Mouse (Mus musculus) limb, embryonic 15.5 days (tissue): Measurements from ENCODE around the gene Stra6. TPM values are rescaled to one million over a fixed set of nuclear protein-coding genes. Genes with fewer than 3 reads are reported as not detected.

Experiments used
- ATAC-seq: fragments of 200-750 bp; cut with Nextera tagmentation; 2 replicates; pipeline ENCODE4 v1.8.0; 2017; ENCODE audit warnings: low read depth, moderate TSS enrichment; ENCODE audit not compliant: insufficient number of reproducible peaks, low FRiP score, low TSS enrichment
- H3K27ac ChIP-seq: fragments of 300-500 bp; sonication (generic); 2 replicates; pipeline ENCODE4 v1.5.1; 2015; ENCODE audit warnings: moderate library complexity, mild to moderate bottlenecking, inconsistent platforms
- H3K27me3 ChIP-seq: fragments of 300-500 bp; sonication (generic); 2 replicates; pipeline ENCODE4 v1.6.1; 2015; ENCODE audit warnings: inconsistent platforms
- H3K36me3 ChIP-seq: fragments of 300-500 bp; sonication (generic); 2 replicates; pipeline ENCODE4 v1.6.1; 2015; ENCODE audit warnings: inconsistent platforms
- H3K4me1 ChIP-seq: fragments of 300-500 bp; sonication (generic); 2 replicates; pipeline ENCODE4 v1.6.1; 2015; ENCODE audit warnings: inconsistent platforms
- H3K4me2 ChIP-seq: fragments of 300-500 bp; sonication (generic); 2 replicates; pipeline ENCODE4 v1.6.1; 2015; ENCODE audit warnings: mild to moderate bottlenecking, inconsistent platforms
- H3K4me3 ChIP-seq: fragments of 300-500 bp; sonication (generic); 2 replicates; pipeline ENCODE4 v1.5.1; 2015; ENCODE audit warnings: mild to moderate bottlenecking, inconsistent platforms
- H3K9ac ChIP-seq: fragments of 300-500 bp; sonication (generic); 2 replicates; pipeline ENCODE4 v1.6.1; 2015; ENCODE audit warnings: inconsistent platforms
- H3K9me3 ChIP-seq: fragments of 300-500 bp; sonication (generic); 2 replicates; pipeline ENCODE4 v1.6.1; 2016; ENCODE audit warnings: inconsistent platforms
- WGBS: fragments of 180-500 bp; shearing (Covaris S2); methylation state at CpG from one replicate; pipeline ENCODE4 v1.1.7; 2015; 5-methylcytosine and 5-hydroxymethylcytosine counted together
- polyA plus RNA-seq: library from polyadenylated mRNA; unstranded; fragments of >200 nt; fragmentation: Nextera tagmentation; extraction: Ambion mirVana; gene quantifications from 2 replicates; pipeline ENCODE4 v1.2.1, GENCODE M21; 2015

The Stra6 gene
- polyA plus RNA-seq, 1 experiment from 2014 or later, result 8.8 TPM

DNA sequence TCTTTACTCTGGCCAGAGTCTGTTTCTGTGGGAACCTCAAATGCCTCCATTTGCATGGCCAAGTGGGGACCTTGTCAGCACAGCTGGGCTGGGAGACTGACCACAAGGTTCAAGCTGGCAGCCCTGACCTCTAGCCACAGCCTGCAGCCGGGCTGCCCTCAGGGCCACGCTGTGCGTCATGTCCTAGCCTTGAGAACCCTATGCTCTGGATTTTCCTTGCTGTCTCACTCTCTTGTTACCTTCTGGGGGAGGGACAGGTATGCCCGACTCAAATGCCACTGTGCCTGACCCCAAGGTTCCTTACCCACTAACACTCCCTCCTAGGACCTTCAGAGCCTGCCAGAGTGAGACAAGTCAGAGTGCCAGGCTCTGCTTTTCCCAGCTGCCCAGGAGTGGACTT, 26.6 kb upstream of the Stra6 start:
- 67% methylated on average over 4 of the region's 4 CpGs for WGBS
- Histone ChIP-seq H3K4me3 (no peak overlapping the region), H3K9ac (no peak overlapping the region), H3K27ac (no peak overlapping the region), H3K4me1 (peaks cover 27% of the 10 kb centered on the region), H3K27me3 (peaks cover 22% of the 10 kb centered on the region), H3K4me2 (no peak overlapping the region), H3K36me3 (no peaks in the 10 kb centered on the region), H3K9me3 (no peaks in the 10 kb centered on the region)
- no peak for ATAC-seq

DNA sequence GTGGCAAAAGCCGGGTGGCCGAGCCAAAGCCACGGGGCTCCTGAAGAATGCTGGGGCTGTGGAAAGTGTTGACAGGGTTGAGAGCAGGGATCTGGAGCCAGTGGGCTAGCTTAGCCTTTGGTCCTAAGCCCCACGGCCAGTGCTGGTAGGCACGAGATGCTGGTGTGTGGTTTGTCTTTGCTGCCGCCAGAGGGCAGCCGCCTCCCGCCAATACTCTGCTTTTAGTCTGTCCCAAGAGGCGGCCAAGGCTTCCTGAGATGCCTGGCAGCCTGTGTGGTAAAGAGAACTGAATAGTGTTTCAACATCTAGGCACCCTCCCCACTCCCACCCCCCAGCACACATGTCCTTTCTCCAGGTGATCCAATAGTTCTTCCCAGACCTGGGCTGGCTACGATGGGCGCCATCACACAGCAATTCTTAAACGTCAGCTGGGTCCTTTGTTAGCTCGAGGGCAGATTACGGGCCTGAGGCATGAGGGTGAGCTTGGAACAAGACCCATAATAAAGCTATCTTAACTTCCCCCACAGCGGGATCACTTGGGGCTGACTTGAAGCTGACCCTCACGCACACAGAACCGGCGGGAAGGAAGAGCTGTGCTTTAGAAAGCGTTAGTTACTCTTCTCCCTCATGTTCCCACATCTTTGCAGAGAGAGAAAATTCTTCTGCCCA, 25.0 kb upstream of the Stra6 start:
- no peak overlapping the region for H3K27ac ChIP-seq
- H3K4me1 ChIP-seq, result peaks cover 37% of the 10 kb centered on the region
- no peaks in the 10 kb centered on the region for H3K36me3 ChIP-seq
- 29% methylated on average over 19 of the region's 19 CpGs for WGBS
- ATAC-seq, result no peak
- peaks cover 22% of the 10 kb centered on the region for H3K27me3 ChIP-seq
- H3K9me3 ChIP-seq, result no peaks in the 10 kb centered on the region
- H3K9ac ChIP-seq, result no peak overlapping the region
- H3K4me2 ChIP-seq, result no peak overlapping the region
- H3K4me3 ChIP-seq, result no peak overlapping the region

DNA sequence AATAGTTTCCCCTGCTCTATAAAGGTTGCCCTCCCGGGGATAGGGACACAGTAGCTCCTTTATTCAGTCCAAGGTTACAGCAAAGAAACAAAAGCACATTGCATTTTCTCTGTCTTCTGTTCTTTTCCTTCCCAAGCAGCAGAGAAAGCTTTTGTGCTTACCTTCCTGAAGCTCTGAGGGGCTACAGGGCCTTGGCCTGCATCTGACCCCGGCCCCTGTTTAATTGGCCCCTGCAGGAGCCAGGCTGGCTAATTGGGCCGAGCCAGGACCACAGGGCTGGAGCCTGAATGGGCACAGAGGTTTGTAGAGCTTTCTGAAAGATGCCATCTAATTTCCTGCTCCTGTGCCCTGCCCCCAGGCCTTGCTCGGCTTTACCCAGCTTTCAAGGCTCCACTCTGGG, 22.6 kb upstream of the Stra6 start:
- H3K4me3 ChIP-seq, result no peak overlapping the region
- no peak overlapping the region for H3K27ac ChIP-seq
- WGBS, result 28% methylated on average over 4 of the region's 4 CpGs
- H3K27me3 ChIP-seq, result peaks cover 22% of the 10 kb centered on the region
- no peak overlapping the region for H3K4me2 ChIP-seq
- H3K9me3 ChIP-seq, result no peaks in the 10 kb centered on the region
- no peak for ATAC-seq
- peaks cover 54% of the 10 kb centered on the region for H3K4me1 ChIP-seq
- H3K36me3 ChIP-seq, result no peaks in the 10 kb centered on the region
- no peak overlapping the region for H3K9ac ChIP-seq

DNA sequence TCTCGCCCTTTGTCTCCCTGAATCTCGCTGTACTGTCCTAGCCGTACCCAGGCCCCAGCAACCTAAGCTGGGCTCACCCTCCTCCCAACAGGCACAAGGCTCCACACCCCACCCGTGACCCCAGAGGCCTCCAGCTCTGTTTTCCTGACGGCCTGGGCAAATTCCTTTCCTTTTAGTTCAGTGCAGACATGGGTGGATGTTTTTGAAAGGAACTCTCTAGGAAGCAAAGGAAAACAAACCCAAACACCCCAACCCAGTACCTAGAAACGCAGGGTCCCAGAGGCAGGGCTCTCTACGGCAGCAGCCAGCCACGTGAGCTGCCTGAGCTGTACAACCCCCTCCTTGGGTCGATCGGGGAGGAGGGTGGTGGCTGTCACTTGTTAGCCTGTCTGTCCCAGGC, 21.2 kb upstream of the Stra6 start:
- no peak for ATAC-seq
- Histone ChIP-seq H3K27ac (no peak overlapping the region), H3K4me1 (peaks cover 54% of the 10 kb centered on the region), H3K36me3 (no peaks in the 10 kb centered on the region), H3K27me3 (peaks cover 14% of the 10 kb centered on the region), H3K4me2 (no peak overlapping the region), H3K9ac (no peak overlapping the region), H3K9me3 (no peaks in the 10 kb centered on the region), H3K4me3 (no peak overlapping the region)
- 47% methylated on average over 10 of the region's 10 CpGs for WGBS

GRCm38 (mm10) chr9:58043496-58044017, 20.0 kb upstream of the Stra6 start:
- 79% methylated on average over 10 of the region's 10 CpGs for WGBS
- no peak overlapping the region for H3K27ac ChIP-seq
- H3K9ac ChIP-seq, result no peak overlapping the region
- H3K4me1 ChIP-seq, result peaks cover 61% of the 10 kb centered on the region
- 0 out of 2 replicates have a peak, but pooled peaks cover 3% of the 10 kb centered on the region for H3K27me3 ChIP-seq
- no peaks in the 10 kb centered on the region for H3K9me3 ChIP-seq
- ATAC-seq, result no peak
- H3K36me3 ChIP-seq, result no peaks in the 10 kb centered on the region
- no peak overlapping the region for H3K4me2 ChIP-seq
- H3K4me3 ChIP-seq, result no peak overlapping the region

DNA sequence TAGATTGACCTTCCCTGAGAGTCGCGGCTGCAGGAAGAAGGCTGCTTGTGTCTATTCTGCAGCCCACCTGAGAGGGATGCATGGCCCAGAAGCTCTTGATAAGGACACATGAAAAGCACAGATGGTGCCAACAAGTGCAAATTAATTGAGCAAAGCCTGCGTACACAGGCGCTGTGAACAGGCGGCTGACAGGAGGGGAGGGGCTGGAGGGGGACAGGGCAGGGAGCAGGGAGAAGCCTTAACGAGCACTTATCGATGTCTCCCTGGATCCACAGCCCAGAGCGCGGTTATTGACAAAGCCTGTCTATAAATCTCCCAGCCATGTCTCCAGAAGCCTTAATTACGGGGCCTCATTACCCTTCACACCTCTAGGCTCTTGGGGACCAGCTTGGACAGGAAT, 18.8 kb upstream of the Stra6 start:
- H3K9ac ChIP-seq, result no peak overlapping the region
- no peaks in the 10 kb centered on the region for H3K9me3 ChIP-seq
- WGBS, result 21% methylated on average over 10 of the region's 10 CpGs
- H3K4me1 ChIP-seq, result peaks cover 53% of the 10 kb centered on the region
- 0 out of 2 replicates have a peak, but pooled peaks cover 3% of the 10 kb centered on the region for H3K27me3 ChIP-seq
- no peak overlapping the region for H3K27ac ChIP-seq
- ATAC-seq, result no peak
- no peak overlapping the region for H3K4me3 ChIP-seq
- H3K36me3 ChIP-seq, result no peaks in the 10 kb centered on the region
- H3K4me2 ChIP-seq, result no peak overlapping the region

GRCm38 (mm10) chr9:58045646-58046045, 17.9 kb upstream of the Stra6 start:
- H3K36me3 ChIP-seq, result no peaks in the 10 kb centered on the region
- H3K4me2 ChIP-seq, result no peak overlapping the region
- H3K4me1 ChIP-seq, result peaks cover 50% of the 10 kb centered on the region
- H3K4me3 ChIP-seq, result no peak overlapping the region
- WGBS, result 13% methylated on average over 4 of the region's 4 CpGs
- ATAC-seq, result no peak
- H3K27me3 ChIP-seq, result 0 out of 2 replicates have a peak, but pooled peaks cover 9% of the 10 kb centered on the region
- H3K9me3 ChIP-seq, result no peaks in the 10 kb centered on the region
- no peak overlapping the region for H3K9ac ChIP-seq
- H3K27ac ChIP-seq, result no peak overlapping the region

- H3K4me3 ChIP-seq, result no peak overlapping the region
- H3K27me3 ChIP-seq, result 0 out of 2 replicates have a peak, but pooled peaks cover 9% of the 10 kb centered on the region
- no peak overlapping the region for H3K9ac ChIP-seq
- no peak overlapping the region for H3K27ac ChIP-seq
- no peak for ATAC-seq
- H3K4me2 ChIP-seq, result no peak overlapping the region
- 79% methylated on average over 10 of the region's 10 CpGs for WGBS
- H3K9me3 ChIP-seq, result no peaks in the 10 kb centered on the region
- H3K36me3 ChIP-seq, result no peaks in the 10 kb centered on the region
- peaks cover 36% of the 10 kb centered on the region for H3K4me1 ChIP-seq
These were observed 16.5 kb upstream of the Stra6 start for GRCm38 (mm10) chr9:58047061-58047460.

DNA sequence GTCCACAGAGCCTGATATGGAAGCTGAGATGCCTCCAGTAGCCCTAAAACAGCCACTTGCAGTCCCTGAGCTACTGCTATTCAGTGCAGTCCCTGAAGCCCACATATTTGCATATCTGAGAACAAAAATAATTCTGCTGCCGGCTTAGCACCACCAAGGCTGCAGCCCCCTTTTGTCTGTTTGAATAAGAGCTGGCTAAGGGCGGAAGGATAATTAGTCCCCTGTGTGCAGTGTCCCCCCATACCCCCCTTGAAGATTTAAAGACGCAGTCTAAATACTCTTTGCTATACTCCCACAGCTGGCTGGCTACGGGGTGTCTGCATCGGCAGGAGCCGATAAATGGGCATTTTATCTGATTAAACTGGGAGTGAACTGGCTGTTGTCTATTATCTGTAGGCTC, 15.0 kb upstream of the Stra6 start:
- Histone ChIP-seq H3K27ac (no peak overlapping the region), H3K27me3 (0 out of 2 replicates have a peak, but pooled peaks cover 9% of the 10 kb centered on the region), H3K4me2 (no peak overlapping the region), H3K36me3 (no peaks in the 10 kb centered on the region), H3K4me3 (no peak overlapping the region), H3K9me3 (no peaks in the 10 kb centered on the region), H3K4me1 (peaks cover 30% of the 10 kb centered on the region), H3K9ac (no peak overlapping the region)
- ATAC-seq, result no peak
- 21% methylated on average over 6 of the region's 6 CpGs for WGBS

DNA sequence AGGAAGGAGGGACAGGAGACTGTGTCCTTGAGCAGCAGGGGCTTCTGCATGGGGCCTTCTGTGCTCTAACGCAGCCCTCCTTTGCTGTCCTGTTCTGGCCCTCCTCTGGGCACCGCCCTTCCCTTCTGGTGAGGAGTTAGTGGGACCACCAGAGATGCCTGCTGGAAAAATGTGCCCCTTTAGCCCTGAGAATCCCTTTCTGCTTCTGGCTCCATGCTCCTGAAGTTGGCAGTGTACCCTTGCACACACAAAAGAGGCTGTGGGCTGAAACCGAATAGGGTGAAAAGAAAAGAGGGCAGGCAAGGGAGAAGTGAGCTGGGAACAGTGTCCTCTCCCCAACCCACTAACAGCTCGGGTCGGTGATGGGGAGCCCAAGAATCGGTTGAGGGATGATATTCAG, 14.4 kb upstream of the Stra6 start:
- Histone ChIP-seq H3K27ac (no peak overlapping the region), H3K4me3 (no peak overlapping the region), H3K4me2 (no peak overlapping the region), H3K9me3 (no peaks in the 10 kb centered on the region), H3K4me1 (peaks cover 28% of the 10 kb centered on the region), H3K9ac (no peak overlapping the region), H3K36me3 (no peaks in the 10 kb centered on the region), H3K27me3 (0 out of 2 replicates have a peak, but pooled peaks cover 9% of the 10 kb centered on the region)
- WGBS, result 55% methylated on average over 6 of the region's 6 CpGs
- ATAC-seq, result no peak

GRCm38 (mm10) chr9:58049861-58050260, 13.7 kb upstream of the Stra6 start:
- Histone ChIP-seq H3K27ac (no peak overlapping the region), H3K9ac (no peak overlapping the region), H3K36me3 (no peaks in the 10 kb centered on the region), H3K4me3 (no peak overlapping the region), H3K4me1 (peaks cover 24% of the 10 kb centered on the region), H3K4me2 (no peak overlapping the region), H3K27me3 (0 out of 2 replicates have a peak, but pooled peaks cover 9% of the 10 kb centered on the region), H3K9me3 (no peaks in the 10 kb centered on the region)
- 69% methylated on average over 7 of the region's 7 CpGs for whole genome bisulfite sequencing
- no peak for ATAC-seq

GRCm38 (mm10) chr9:58051937-58052336, 11.7 kb upstream of the Stra6 start:
- peaks cover 13% of the 10 kb centered on the region for H3K4me1 ChIP-seq
- 0 out of 2 replicates have a peak, but pooled peaks cover 9% of the 10 kb centered on the region for H3K27me3 ChIP-seq
- no peak overlapping the region for H3K4me2 ChIP-seq
- no peak for ATAC-seq
- H3K9me3 ChIP-seq, result no peaks in the 10 kb centered on the region
- H3K36me3 ChIP-seq, result no peaks in the 10 kb centered on the region
- no peak overlapping the region for H3K4me3 ChIP-seq
- WGBS, result 28% methylated on average over 5 of the region's 5 CpGs
- H3K27ac ChIP-seq, result no peak overlapping the region
- no peak overlapping the region for H3K9ac ChIP-seq
